Mouse (Mus musculus) embryonic fibroblast, embryonic 13.5 days (primary cell): Measurements from ENCODE around the gene Bspry. TPM values are rescaled to one million over a fixed set of nuclear protein-coding genes. Genes with fewer than 3 reads are reported as not detected.

Source experiments
- H3K27ac ChIP-seq: 2 replicates; pipeline ENCODE4 v1.5.1; 2012; ENCODE audit warnings: low read length, control low read depth, inconsistent platforms; ENCODE audit not compliant: insufficient read depth
- H3K4me1 ChIP-seq: 2 replicates; pipeline ENCODE4 v1.6.1; 2011; ENCODE audit warnings: low read length; ENCODE audit not compliant: control insufficient read depth, insufficient read depth
- H3K4me3 ChIP-seq: 2 replicates; pipeline ENCODE4 v1.5.1; 2011; ENCODE audit warnings: mild to moderate bottlenecking, control low read depth, low read length; ENCODE audit not compliant: insufficient read depth
- CTCF ChIP-seq: IDR thresholded peaks from 2 replicates; pipeline ENCODE4 v1.5.1; 2011; ENCODE audit warnings: mild to moderate bottlenecking, control low read depth, low read length, moderate library complexity, borderline replicate concordance; ENCODE audit not compliant: insufficient read depth
- POLR2A ChIP-seq: IDR thresholded peaks from 2 replicates; pipeline ENCODE4 v1.6.1; 2011; ENCODE audit warnings: low read depth, mild to moderate bottlenecking, control low read depth, low read length, moderate library complexity
- polyA plus RNA-seq: library from polyadenylated mRNA; stranded (reverse); fragments of >200 nt; gene quantifications from 2 replicates; pipeline ENCODE4 v1.2.4, GENCODE M21; 2011; ENCODE audit warnings: low read depth; ENCODE audit not compliant: missing spikeins, insufficient read length

Bspry gene
- polyA plus RNA-seq, 1 experiment, result not detected

DNA sequence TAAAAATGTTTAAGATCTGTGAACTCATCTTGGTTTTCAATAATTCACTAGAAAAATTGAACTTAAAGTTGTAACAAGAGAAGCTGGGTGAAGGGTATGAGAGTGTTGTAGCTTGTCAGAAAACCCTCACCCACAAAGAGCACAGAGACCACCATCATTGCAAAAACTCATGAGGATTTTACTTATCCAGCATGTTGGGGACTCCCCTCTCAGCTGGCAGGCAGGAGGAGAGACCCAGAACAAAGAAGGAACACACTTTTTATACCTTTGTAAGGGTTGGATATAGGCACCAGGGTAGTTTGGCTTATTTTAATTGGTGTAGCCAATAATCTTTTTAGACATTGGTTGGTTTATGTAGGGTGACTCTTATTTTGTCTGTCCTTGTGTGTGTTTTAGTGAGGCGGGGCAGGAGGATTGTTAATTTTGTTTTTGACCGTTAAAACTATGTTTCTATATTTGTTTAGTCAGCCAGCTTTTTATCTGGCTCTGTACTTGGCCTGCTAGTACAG, 41.1 kb downstream of the Bspry start:
- Histone ChIP-seq H3K4me3 (no peak overlapping the region), H3K27ac (no peak overlapping the region), H3K4me1 (peaks cover 18% of the 10 kb centered on the region; the same call in 1 of the 2 replicates)
- TF ChIP-seq POLR2A (no peak), CTCF (no peak)

DNA sequence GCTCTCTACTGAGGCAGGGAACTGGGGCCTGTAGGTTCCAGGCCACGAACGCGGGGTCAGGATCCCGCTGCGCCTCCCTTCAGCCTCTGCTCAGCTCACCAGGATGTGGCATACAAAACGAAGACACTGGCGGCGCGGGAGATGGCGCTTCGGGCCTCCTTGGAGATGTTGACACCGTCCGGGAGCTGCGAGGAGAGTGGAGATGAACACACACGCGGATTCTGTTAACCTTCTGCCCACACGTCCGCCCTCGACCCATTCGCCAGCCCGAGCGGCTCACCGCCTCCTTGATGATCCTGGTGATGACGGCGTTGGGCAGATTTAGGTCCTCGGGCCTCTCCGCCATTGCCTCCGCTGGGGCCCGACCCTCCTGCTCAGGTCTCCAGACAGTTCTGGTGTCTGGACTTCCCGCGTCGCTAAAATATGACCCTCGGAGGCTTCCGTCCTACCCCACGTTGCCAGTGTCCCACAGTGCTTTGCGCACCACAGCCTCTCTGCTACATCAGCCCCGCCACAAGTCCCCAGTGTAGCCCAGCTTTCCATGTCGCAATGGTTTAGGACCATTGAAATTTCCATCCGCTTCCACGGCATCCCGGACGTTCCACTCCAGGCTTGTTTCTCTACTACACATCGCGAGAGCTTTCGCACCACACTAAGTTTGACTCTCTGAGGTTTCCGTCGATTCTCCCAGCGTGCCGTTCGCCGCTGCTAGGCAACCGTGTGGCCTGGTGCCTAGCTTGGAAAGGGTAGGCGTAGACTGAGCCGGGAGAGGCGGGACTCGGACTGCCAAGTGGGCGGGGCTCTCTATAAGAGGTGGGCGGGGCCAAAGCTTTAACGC, 45.0 kb downstream of the Bspry start, which contains the start of the genes Pole3 and 4933430I17Rik:
Gene Pole3, minus strand, starts transcription at position 418 of the 838 bp plus-strand sequence.
Gene 4933430I17Rik, plus strand, starts transcription at position 719 of the 838 bp plus-strand sequence.
- TF ChIP-seq POLR2A (peak; percentile 49; the same call in 1 of the 2 replicates), CTCF (no peak)
- Histone ChIP-seq H3K4me3 (peak within 1 kb of the TSS; percentile 69), H3K27ac (peak within 1 kb of the TSS; percentile 98), H3K4me1 (peaks cover 3% of the 10 kb centered on the region; the same call in 1 of the 2 replicates)

DNA sequence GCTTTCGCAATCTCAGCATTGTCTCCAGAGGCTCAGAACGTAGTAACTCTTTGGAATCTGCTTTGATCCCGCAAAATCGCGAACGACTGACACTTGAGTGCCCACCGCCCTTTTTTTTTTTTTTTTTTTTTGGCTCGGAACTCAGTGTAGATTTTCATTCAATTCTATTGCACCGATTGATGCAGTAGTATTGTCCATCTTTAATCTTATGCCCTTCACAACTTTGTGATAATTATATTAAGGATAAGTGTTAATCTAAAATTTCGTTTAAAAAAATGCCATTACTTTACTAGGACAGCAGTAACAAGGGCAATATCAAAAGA, 45.6 kb downstream of the Bspry start:
- Histone ChIP-seq H3K4me3 (peak overlapping the region; percentile 25), H3K27ac (no peak overlapping the region), H3K4me1 (peaks cover 3% of the 10 kb centered on the region; the same call in 1 of the 2 replicates)
- TF ChIP-seq CTCF (no peak), POLR2A (0 out of 2 replicates have a peak, but pooled peaks have one; percentile 2)

DNA sequence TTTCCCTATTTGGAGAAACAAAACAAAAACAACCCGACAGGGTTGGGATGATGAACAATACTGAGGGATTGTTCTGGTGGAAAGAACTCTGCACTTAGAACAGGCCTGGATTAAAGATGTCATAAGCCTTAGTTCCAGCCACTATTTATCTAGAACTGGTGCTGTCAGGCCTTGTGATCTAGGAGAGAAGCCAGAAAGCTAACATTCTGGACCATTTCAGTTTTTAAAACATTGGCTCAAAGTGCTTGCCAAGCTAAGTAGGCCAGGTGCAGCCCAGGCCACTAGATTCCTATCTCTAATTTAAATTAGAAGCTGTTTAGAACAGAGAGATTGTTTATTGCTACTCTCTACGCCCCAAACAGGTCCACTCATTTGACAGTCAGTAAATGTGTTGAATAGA, 46.4 kb downstream of the Bspry start:
- no peak overlapping the region for H3K27ac ChIP-seq
- H3K4me3 ChIP-seq, result no peak overlapping the region
- H3K4me1 ChIP-seq, result peaks cover 3% of the 10 kb centered on the region; the same call in 1 of the 2 replicates
- TF ChIP-seq POLR2A (no peak), CTCF (no peak)

DNA sequence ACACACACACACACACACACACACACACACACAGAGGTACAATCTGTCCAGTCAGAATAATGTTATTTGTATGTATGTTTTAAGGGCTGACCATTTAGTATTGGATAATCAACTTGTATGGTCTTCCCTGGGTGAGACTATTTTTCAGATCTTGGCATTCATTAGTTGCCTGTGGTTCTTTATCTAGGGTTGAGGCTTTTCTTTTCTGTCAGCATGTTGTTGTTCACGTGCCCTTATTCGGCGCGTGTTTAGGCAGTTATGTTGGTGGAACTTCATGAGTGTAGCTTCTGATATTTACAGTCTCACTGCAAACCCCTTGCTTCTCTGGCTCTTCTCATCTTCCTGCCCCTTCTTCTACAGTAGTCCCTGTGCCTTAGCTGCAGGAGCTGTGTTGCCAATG, 47.8 kb downstream of the Bspry start:
- TF ChIP-seq POLR2A (no peak), CTCF (no peak)

DNA sequence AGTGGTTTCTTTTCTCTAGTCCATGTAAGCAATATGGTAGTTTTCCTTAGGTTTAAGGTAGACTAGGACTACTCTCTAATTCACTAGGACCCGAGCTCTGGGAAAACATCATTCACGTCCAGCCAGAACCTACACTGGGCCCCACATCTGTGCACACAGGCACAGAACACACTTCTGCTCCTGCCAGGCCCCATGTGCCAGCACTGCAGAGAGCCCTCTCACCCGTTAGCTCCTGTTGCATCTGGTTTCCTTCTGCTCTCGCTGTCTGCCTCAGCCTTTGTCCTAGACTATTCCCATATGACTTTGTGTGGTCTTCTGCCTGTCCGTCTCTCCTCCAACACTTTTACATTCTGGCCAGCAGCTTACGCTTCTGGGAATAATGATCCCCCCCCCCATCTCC, 53.9 kb downstream of the Bspry start:
- no peaks in the 10 kb centered on the region for H3K4me1 ChIP-seq
- no peak overlapping the region for H3K4me3 ChIP-seq
- TF ChIP-seq CTCF, result no peak
- TF ChIP-seq POLR2A, result no peak
- no peak overlapping the region for H3K27ac ChIP-seq

More for the DNA sequence above, 47.8 kb downstream of the Bspry start:
- H3K4me3 ChIP-seq, result no peak overlapping the region
- no peak overlapping the region for H3K27ac ChIP-seq
- H3K4me1 ChIP-seq, result peaks cover 3% of the 10 kb centered on the region; the same call in 1 of the 2 replicates

DNA sequence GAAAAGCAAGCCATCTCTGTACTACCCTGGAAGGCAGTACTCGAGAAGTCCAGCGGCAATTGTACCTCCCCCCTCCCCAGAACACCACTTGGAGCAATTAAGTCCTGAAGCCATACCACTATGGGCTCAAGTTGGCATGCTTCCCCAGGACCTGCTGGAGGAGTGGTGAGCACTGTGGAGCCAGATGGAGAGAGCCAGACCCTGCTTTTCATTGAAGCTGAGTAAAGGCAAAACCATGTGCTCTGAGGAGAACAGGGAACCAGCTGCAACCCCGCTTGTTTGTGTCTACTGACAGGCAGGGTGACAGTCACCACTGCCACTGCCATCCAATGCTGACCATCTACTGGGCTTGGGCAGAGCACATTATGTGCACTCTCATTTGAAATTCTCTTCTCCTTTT, 61.9 kb downstream of the Bspry start:
- Histone ChIP-seq H3K27ac (no peak overlapping the region), H3K4me1 (no peaks in the 10 kb centered on the region), H3K4me3 (no peak overlapping the region)
- TF ChIP-seq CTCF, result no peak

DNA sequence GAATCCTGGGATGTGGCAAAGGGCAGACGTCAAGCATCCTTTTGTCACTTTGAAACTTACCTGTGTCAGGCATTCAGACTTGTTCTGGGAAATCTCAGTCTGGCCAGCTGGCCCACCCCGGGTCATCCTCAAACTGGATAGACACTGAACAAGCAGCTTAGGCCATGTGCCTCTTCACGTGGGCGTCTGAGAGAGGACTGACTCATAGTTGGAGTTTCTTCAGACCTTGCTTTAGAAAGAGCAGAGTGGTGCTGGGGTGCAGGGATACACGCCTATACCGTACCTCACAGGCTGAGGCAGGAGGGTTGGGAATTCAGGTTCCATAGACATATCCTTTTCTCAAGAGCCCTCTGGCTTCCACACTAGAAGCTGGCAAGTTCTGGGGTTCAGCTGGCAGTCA, 63.9 kb downstream of the Bspry start:
- H3K4me3 ChIP-seq, result no peak overlapping the region
- H3K4me1 ChIP-seq, result no peaks in the 10 kb centered on the region
- TF ChIP-seq CTCF, result no peak
- TF ChIP-seq POLR2A, result no peak
- H3K27ac ChIP-seq, result no peak overlapping the region

DNA sequence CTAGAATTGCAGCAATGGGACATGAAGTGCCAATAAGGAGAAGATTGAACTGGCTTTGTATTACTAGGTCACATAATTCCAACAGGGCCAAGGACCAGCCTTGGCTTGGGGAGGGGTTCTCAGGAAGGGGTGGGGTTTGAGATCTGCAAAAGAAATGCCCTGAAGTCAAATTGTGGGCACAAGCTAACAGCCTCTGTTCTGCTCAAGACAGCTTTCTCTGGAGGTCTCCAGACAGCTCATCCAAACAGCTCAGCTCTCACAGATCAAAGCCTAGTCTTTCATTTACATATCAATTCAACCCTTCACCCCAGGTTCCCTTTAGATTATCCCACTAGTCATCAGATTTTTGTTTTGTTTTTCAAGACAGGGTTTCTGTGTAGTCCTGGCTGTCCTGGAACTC, 64.9 kb downstream of the Bspry start:
- no peak for TF ChIP-seq CTCF
- no peak for TF ChIP-seq POLR2A
- no peak overlapping the region for H3K4me3 ChIP-seq
- no peak overlapping the region for H3K27ac ChIP-seq
- H3K4me1 ChIP-seq, result no peaks in the 10 kb centered on the region

Other genes starting within 250 kb of the Bspry start
- gene Zfp37, start 249.0 kb upstream of the Bspry start, polyA plus RNA-seq, result 10.9 and 12.7 TPM in 2 replicates
- 10.4 and 13.9 TPM in 2 replicates for gene Slc31a2, start 217.5 kb upstream of the Bspry start, polyA plus RNA-seq
- gene Fkbp15, start 119.5 kb upstream of the Bspry start, polyA plus RNA-seq, result 33.1 and 36.9 TPM in 2 replicates
- 40.8 and 46.7 TPM in 2 replicates for gene Slc31a1, start 119.3 kb upstream of the Bspry start, polyA plus RNA-seq
- gene Cdc26, start 71.4 kb upstream of the Bspry start, polyA plus RNA-seq, result 61.3 and 94.3 TPM in 2 replicates
- 12.1 and 14.1 TPM in 2 replicates for gene Prpf4, start 71.3 kb upstream of the Bspry start, polyA plus RNA-seq
- gene Rnf183, start 44.8 kb upstream of the Bspry start, polyA plus RNA-seq, result not detected in 2 replicates
- gene Wdr31, start 9.2 kb upstream of the Bspry start, polyA plus RNA-seq, result 1.6 and 2.4 TPM in 2 replicates
- 3.6 and 3.8 TPM in 2 replicates for gene Hdhd3, start 23.4 kb downstream of the Bspry start, polyA plus RNA-seq
- gene Alad, start 39.9 kb downstream of the Bspry start, polyA plus RNA-seq, result 16.5 and 20.6 TPM in 2 replicates
- 39.7 and 40.7 TPM in 2 replicates for gene Pole3, start 45.0 kb downstream of the Bspry start, polyA plus RNA-seq
- 0.39 TPM in 1 of 2 replicates, not detected in the other for gene 4933430I17Rik, start 45.3 kb downstream of the Bspry start, polyA plus RNA-seq
- gene Rgs3, start 79.8 kb downstream of the Bspry start, polyA plus RNA-seq, result 38.0 and 44.0 TPM in 2 replicates